Mouse (Mus musculus): ENCODE measurements around the gene Nkx1-1. TPM values are rescaled to one million over a fixed set of nuclear protein-coding genes. Genes with fewer than 3 reads are reported as not detected.

The Nkx1-1 gene
- polyA plus RNA-seq, 1 experiment from 2014 or later: not detected

GRCm38 (mm10) chr5:33393803-33394202 is 40.0 kb downstream of the Nkx1-1 start:
- Histone ChIP-seq H3K9me3 (ENCODE audit: control insufficient read depth, low read length) (no peaks in the 10 kb centered on the region), H3K4me3 (ENCODE audit: low read depth, low read length) (no peak overlapping the region), H3K27me3 (replicated peaks; ENCODE audit: control insufficient read depth, insufficient read depth, low read length) (no peaks in the 10 kb centered on the region), H3K4me1 (replicated peaks; ENCODE audit: control insufficient read depth, insufficient read depth, low read length) (no peaks in the 10 kb centered on the region), H3K36me3 (ENCODE audit: control insufficient read depth, insufficient read depth, low read length) (peaks cover 2% of the 10 kb centered on the region; the same call in 1 of the 2 replicates), H3K9ac (ENCODE audit: low read depth, low read length) (no peak overlapping the region), H3K4me2 (no peak overlapping the region), H3K27ac (ENCODE audit: low read depth, low read length) (no peak overlapping the region)
- ATAC-seq (replicated peaks; ENCODE audit: low FRiP score) (0 out of 2 replicates have a peak, but pooled peaks have one; percentile 29), DNase-seq (ENCODE audit: low spot score) (peak; percentile 60)
- 18% methylated on average over 7 of the region's 7 CpGs for WGBS

- Histone ChIP-seq H3K9me3 (ENCODE audit: control insufficient read depth, low read length) (no peaks in the 10 kb centered on the region), H3K27me3 (replicated peaks; ENCODE audit: control insufficient read depth, insufficient read depth, low read length) (no peaks in the 10 kb centered on the region), H3K36me3 (ENCODE audit: control insufficient read depth, insufficient read depth, low read length) (peaks cover 2% of the 10 kb centered on the region; the same call in 1 of the 2 replicates), H3K4me1 (replicated peaks; ENCODE audit: control insufficient read depth, insufficient read depth, low read length) (no peaks in the 10 kb centered on the region), H3K9ac (ENCODE audit: low read depth, low read length) (no peak overlapping the region), H3K4me3 (ENCODE audit: low read depth, low read length) (no peak overlapping the region), H3K27ac (ENCODE audit: low read depth, low read length) (no peak overlapping the region), H3K4me2 (no peak overlapping the region)
- DNase-seq (ENCODE audit: low spot score) (no peak), ATAC-seq (replicated peaks; ENCODE audit: low FRiP score) (no peak)
- WGBS: 86% methylated on average over 11 of the region's 11 CpGs
Observed at GRCm38 (mm10) chr5:33387550-33387949, 46.2 kb downstream of the Nkx1-1 start.

Other genes starting within 250 kb of the Nkx1-1 start
- gene Spon2, start 215.5 kb downstream of the Nkx1-1 start, polyA plus RNA-seq (2014; fragmentation: Nextera tagmentation; extraction: Ambion mirVana): 7.5 and 8.5 TPM in 2 replicates
- gene Ctbp1, start 159.0 kb downstream of the Nkx1-1 start, polyA plus RNA-seq (2014; fragmentation: Nextera tagmentation; extraction: Ambion mirVana): 322 and 344 TPM in 2 replicates
- gene Maea, start 98.5 kb downstream of the Nkx1-1 start, polyA plus RNA-seq (2014; fragmentation: Nextera tagmentation; extraction: Ambion mirVana): 103 and 106 TPM in 2 replicates
- 4.9 and 5.6 TPM in 2 replicates for gene Uvssa, start 55.4 kb downstream of the Nkx1-1 start, polyA plus RNA-seq (2014; fragmentation: Nextera tagmentation; extraction: Ambion mirVana)
- 62.5 and 63.6 TPM in 2 replicates for gene Fam53a, start 195.7 kb upstream of the Nkx1-1 start, polyA plus RNA-seq (2014; fragmentation: Nextera tagmentation; extraction: Ambion mirVana)
- gene Gm9903, start 195.9 kb upstream of the Nkx1-1 start, polyA plus RNA-seq (2014; fragmentation: Nextera tagmentation; extraction: Ambion mirVana): 0.22 and 0.27 TPM in 2 replicates
- 369 and 394 TPM in 2 replicates for gene Slbp, start 218.6 kb upstream of the Nkx1-1 start, polyA plus RNA-seq (2014; fragmentation: Nextera tagmentation; extraction: Ambion mirVana)
- 229 and 255 TPM in 2 replicates for gene Tacc3, start 224.2 kb upstream of the Nkx1-1 start, polyA plus RNA-seq (2014; fragmentation: Nextera tagmentation; extraction: Ambion mirVana)
- 35.7 and 38.0 TPM in 2 replicates for gene Tmem129, start 224.4 kb upstream of the Nkx1-1 start, polyA plus RNA-seq (2014; fragmentation: Nextera tagmentation; extraction: Ambion mirVana)

All from liver, embryonic 11.5 days (tissue).